Mouse (Mus musculus) cerebellum, adult 11-12 months (tissue): Measurements from ENCODE around the gene Kctd7.

ENCODE experiments used
- DNase-seq: peaks from one replicate; pipeline ENCODE4 v3.0.0; 2022

The Kctd7 gene

GRCm38 (mm10) chr5:130193760-130194159 lies 49.1 kb downstream of the Kctd7 start:
- DNase-seq: no peak

DNA sequence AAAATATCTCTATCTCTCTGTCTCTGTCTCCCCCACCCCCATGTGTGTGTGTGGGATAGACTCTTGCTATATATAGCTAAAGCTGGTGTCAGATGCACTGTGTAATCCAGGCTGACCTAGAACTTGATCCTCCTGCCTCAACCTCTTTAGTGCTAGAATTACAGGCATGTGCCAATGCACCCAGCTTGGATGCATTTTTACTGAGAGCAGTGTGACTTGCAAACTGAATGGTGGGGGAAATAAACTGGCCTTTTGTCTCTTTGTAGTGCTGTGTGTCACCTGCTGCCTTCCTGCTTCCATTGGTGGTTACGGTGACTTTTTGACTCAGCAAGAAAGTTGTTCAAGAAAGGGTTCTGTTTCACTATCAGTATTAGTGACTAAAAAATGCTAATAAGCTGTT lies 51.6 kb downstream of the Kctd7 start:
- no peak for DNase-seq

- DNase-seq: no peak
Measured at GRCm38 (mm10) chr5:130197454-130197853, 52.8 kb downstream of the Kctd7 start.

- DNase-seq: no peak
Measured at GRCm38 (mm10) chr5:130197981-130198380, 53.3 kb downstream of the Kctd7 start.

DNA sequence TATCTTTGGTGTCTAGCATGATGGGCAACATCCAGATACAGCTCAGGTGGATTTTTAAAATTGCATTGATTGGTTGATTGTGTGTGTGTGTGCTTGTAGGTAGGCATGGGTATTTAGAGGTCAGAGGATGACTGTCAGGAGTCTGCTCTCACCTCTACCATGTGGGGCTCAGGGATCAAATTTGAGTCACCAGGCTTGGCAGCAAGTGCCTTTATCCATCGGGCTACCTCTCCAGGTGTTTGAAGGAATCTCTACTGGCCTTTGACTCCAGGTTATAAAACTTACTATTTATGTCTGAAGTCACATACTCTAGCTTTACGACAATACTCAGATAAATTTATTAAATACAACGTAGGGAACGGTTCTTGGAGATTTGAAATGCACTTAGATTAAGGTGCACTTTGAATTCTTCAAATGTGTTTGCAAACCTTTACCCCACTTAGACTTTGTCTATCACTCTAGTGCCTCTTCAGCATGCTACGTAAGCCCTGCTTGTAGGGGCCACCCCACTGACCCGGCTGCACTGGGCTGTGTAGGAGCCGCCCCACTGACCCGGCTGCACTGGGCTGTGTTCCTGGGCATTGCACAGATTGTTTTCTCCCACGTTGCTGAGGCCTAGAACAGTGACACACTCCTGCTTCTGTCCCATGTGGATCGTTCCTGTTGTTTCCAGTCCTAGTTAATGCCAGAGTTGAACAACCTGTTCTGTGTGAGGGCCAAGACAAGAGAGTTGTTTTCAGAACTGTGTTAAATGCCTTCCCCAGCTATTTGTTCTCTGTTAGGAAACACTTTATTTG lies 55.8 kb downstream of the Kctd7 start:
- DNase-seq: no peak

DNA sequence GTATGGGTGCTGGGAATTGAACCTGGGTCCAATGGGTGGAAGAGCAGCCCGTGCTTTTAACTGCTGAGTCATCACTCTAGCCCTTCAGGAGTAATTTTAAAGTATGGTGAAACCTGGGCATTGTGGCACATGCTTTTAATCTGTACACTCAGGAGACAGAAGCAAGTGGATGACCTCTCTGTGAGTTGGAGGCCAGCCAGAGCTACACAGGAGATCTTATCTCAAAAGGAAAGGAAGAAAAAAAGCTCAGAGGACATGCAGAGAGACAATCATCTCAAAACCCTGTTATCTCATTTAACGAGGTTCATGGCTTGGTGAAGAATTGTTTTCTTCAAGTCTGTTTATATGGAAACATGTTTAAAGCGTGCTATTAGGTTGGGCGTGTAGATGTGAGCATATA lies 59.3 kb downstream of the Kctd7 start:
- DNase-seq: no peak

- DNase-seq: no peak
Measured at GRCm38 (mm10) chr5:130204560-130204959, 59.9 kb downstream of the Kctd7 start.
